In genomic region chr7:82016751-82017710, GRCm38 (mm10) we compare ENCODE assay signal across 8 mouse cellular contexts. TPM values are rescaled to one million over a fixed set of nuclear protein-coding genes. Genes with fewer than 3 reads are reported as not detected.
DNase-seq lines count a peak whose midpoint lies in the region; ATAC-seq and TF ChIP-seq lines count a peak whose summit lies in the region.

No protein-coding gene starts in this region.

- H3K36me3 ChIP-seq in hindbrain, embryonic 14.5 days (replicated peaks; ENCODE audit: control insufficient read depth, insufficient read depth): no peaks in the 10 kb centered on the region
- H3K36me3 ChIP-seq in limb, embryonic 13.5 days: no peaks in the 10 kb centered on the region

- H3K4me2 ChIP-seq in hindbrain, embryonic 14.5 days (replicated peaks): peak overlapping the region; percentile 46
- H3K4me2 ChIP-seq in limb, embryonic 13.5 days (replicated peaks): peak overlapping the region; percentile 57

- H3K4me1 ChIP-seq in hindbrain, embryonic 14.5 days (replicated peaks; ENCODE audit: control insufficient read depth, insufficient read depth, low read length): peaks cover 4% of the 10 kb centered on the region; the same call in 1 of the 2 replicates
- H3K4me1 ChIP-seq in limb, embryonic 13.5 days: peaks cover 17% of the 10 kb centered on the region

- no peak for TF ChIP-seq CTCF in layer of hippocampus, adult 2 months (conservative IDR thresholded peaks at IDR 0.05)

- peaks cover 8% of the 10 kb centered on the region; the same call in 1 of the 2 replicates for H3K27me3 ChIP-seq in hindbrain, embryonic 14.5 days (ENCODE audit: control insufficient read depth, insufficient read depth, low read length)
- H3K27me3 ChIP-seq in limb, embryonic 13.5 days: peaks cover 45% of the 10 kb centered on the region

- DNase-seq in urinary bladder, postnatal 14 days (ENCODE audit: low spot score): peak; percentile 37
- DNase-seq in urinary bladder, postnatal 4 days (ENCODE audit: low spot score in 2 of 2): no peak
- no peak for DNase-seq in hindbrain, embryonic 14.5 days (ENCODE audit: low spot score)
- no peak for DNase-seq in layer of hippocampus, adult 18-20 months (ENCODE audit: low spot score in 2 of 2)
- DNase-seq in retina, postnatal 1 day: no peak
- DNase-seq in layer of hippocampus, adult 2 months (ENCODE audit: low spot score in 2 of 2): no peak

- no peak overlapping the region for H3K27ac ChIP-seq in hindbrain, embryonic 14.5 days
- no peak overlapping the region for H3K27ac ChIP-seq in limb, embryonic 13.5 days
- H3K27ac ChIP-seq in layer of hippocampus, adult 2 months: no peak overlapping the region

- H3K9ac ChIP-seq in hindbrain, embryonic 14.5 days: no peak overlapping the region
- 0 out of 2 replicates have a peak overlapping the region, but pooled peaks have one; percentile 19 for H3K9ac ChIP-seq in limb, embryonic 13.5 days

- no peaks in the 10 kb centered on the region for H3K9me3 ChIP-seq in hindbrain, embryonic 14.5 days (ENCODE audit: control insufficient read depth, low read length)
- no peaks in the 10 kb centered on the region for H3K9me3 ChIP-seq in limb, embryonic 13.5 days

- H3K4me3 ChIP-seq in hindbrain, embryonic 14.5 days (replicated peaks; ENCODE audit: low read length): peak overlapping the region; percentile 15; the same call in 1 of the 2 replicates
- H3K4me3 ChIP-seq in limb, embryonic 13.5 days: peak overlapping the region; percentile 27
- H3K4me3 ChIP-seq in layer of hippocampus, adult 2 months: no peak overlapping the region

- WGBS in hindbrain, embryonic 14.5 days: 6% methylated on average over 25 of the region's 25 CpGs
- WGBS in limb, embryonic 13.5 days: 7% methylated on average over 25 of the region's 25 CpGs

- no peak for ATAC-seq in hindbrain, embryonic 14.5 days (ENCODE audit: low FRiP score)
- ATAC-seq in limb, embryonic 13.5 days (ENCODE audit: low FRiP score, low read depth): no peak
- ATAC-seq in cerebellum, adult (ENCODE audit: insufficient number of reproducible peaks, low FRiP score, low TSS enrichment): no peak

RNA-seq across cellular contexts. Expression of gene Bnc1, which starts 24.9 kb away (rescaled TPM):
- 0.20 and 0.25 TPM in 2 replicates for polyA plus RNA-seq in hindbrain, embryonic 14.5 days (2014; fragmentation: Nextera tagmentation; extraction: Ambion mirVana)
- 2.2 and 2.3 TPM in 2 replicates for polyA plus RNA-seq in limb, embryonic 13.5 days (2015; fragmentation: Nextera tagmentation; extraction: Ambion mirVana)
- total RNA-seq in layer of hippocampus, adult 18-20 months (2021): under 1 TPM in 1 of 2 experiments, not detected in 1; 0.07 TPM
- under 1 TPM in 1 of 2 experiments, not detected in 1; 0.07 TPM for total RNA-seq in layer of hippocampus, adult 2 months (2021)
